Mouse (Mus musculus) adrenal gland, adult 18-20 months (tissue): Measurements from ENCODE around the gene Thada. TPM values are rescaled to one million over a fixed set of nuclear protein-coding genes. Genes with fewer than 3 reads are reported as not detected.

Experiments used
- DNase-seq, 2 experiments: peaks; one replicate each; pipeline ENCODE4 v3.0.0; 2021 to 2022; ENCODE audit warnings: low spot score in 2 of 2
- long read RNA-seq, 2 experiments: library from polyadenylated mRNA; stranded (forward); transcript quantifications; one replicate each; pipeline ENCODE4 v2.0.0; 2021
- total RNA-seq, 2 experiments: library from RNA; stranded (reverse); gene quantifications; 1 replicate in 1 of 2; 2 replicates in 1 of 2; pipeline ENCODE4 v1.2.3; 2021

The Thada gene
- 10 to 100 TPM; 13.7 to 15.0 TPM for total RNA-seq
- long read RNA-seq, experiment 1, partial matches to known transcripts: 1 of 1 reads
- long read RNA-seq, experiment 1, other reads (novel, unspliced or antisense): 0 of 1 reads
- long read RNA-seq, experiment 2, partial matches to known transcripts: 6 of 8 reads
- long read RNA-seq, experiment 2, other reads (novel, unspliced or antisense): 2 of 8 reads

- peak; percentile 98 to 99 for DNase-seq
Observed at GRCm38 (mm10) chr17:84465753-84466608, at the start of gene Thada. Gene Thada (minus strand): TSS chr17:84466205.

- DNase-seq: no peak
Observed at GRCm38 (mm10) chr17:84512516-84513085, 46.6 kb upstream of the Thada start.

- DNase-seq: peak; percentile 67 to 69
Observed at GRCm38 (mm10) chr17:84511682-84512515, 45.9 kb upstream of the Thada start, which contains the start of gene Plekhh2. Gene Plekhh2 (plus strand): TSS chr17:84511895.

- no peak for DNase-seq
Observed at GRCm38 (mm10) chr17:84510961-84511639, 45.1 kb upstream of the Thada start.

GRCm38 (mm10) chr17:84510355-84510754, 44.4 kb upstream of the Thada start:
- DNase-seq: peak in 1 of 2 experiments; percentile 15

- no peak for DNase-seq
Observed at GRCm38 (mm10) chr17:84509176-84509575, 43.2 kb upstream of the Thada start.

- no peak for DNase-seq
Observed at GRCm38 (mm10) chr17:84508736-84509135, 42.7 kb upstream of the Thada start.

- no peak for DNase-seq
Observed at GRCm38 (mm10) chr17:84505922-84506321, 39.9 kb upstream of the Thada start.

GRCm38 (mm10) chr17:84502341-84502740, 36.3 kb upstream of the Thada start:
- DNase-seq: no peak

- DNase-seq: no peak
Observed at GRCm38 (mm10) chr17:84498639-84499038, 32.6 kb upstream of the Thada start.

GRCm38 (mm10) chr17:84497972-84498604, 32.1 kb upstream of the Thada start:
- no peak for DNase-seq

- no peak for DNase-seq
Observed at GRCm38 (mm10) chr17:84497559-84497958, 31.6 kb upstream of the Thada start.

- no peak for DNase-seq
Observed at GRCm38 (mm10) chr17:84497026-84497425, 31.0 kb upstream of the Thada start.

- DNase-seq: no peak
Observed at GRCm38 (mm10) chr17:84492255-84492880, 26.4 kb upstream of the Thada start.

GRCm38 (mm10) chr17:84487415-84487814, 21.4 kb upstream of the Thada start:
- DNase-seq: no peak

GRCm38 (mm10) chr17:84483673-84484320, 17.8 kb upstream of the Thada start:
- no peak for DNase-seq

- DNase-seq: no peak
Observed at GRCm38 (mm10) chr17:84482831-84483230, 16.8 kb upstream of the Thada start.

GRCm38 (mm10) chr17:84480464-84481355, 14.7 kb upstream of the Thada start:
- peak in 1 of 2 experiments; percentile 32 for DNase-seq
